Mouse (Mus musculus) monocyte, adult 5-6 weeks (primary cell): Measurements from ENCODE around the gene Tomm7. TPM values are rescaled to one million over a fixed set of nuclear protein-coding genes. Genes with fewer than 3 reads are reported as not detected.
"Not testable (repeated sequence)": the region's sequence is repeated elsewhere in the genome, so short reads cannot be mapped to it uniquely, and the experiment has no call there.

ENCODE experiments used
- ATAC-seq: fragments of 153-309, 156-312 bp; replicated peaks from 2 replicates; pipeline ENCODE4 v1.8.0; 2017; ENCODE audit warnings: mild to moderate bottlenecking; ENCODE audit not compliant: low TSS enrichment, insufficient number of reproducible peaks, severe bottlenecking, poor library complexity, low FRiP score
- total RNA-seq: library from RNA; stranded (forward); fragments of 200-1000, 200-491, 200-594 nt; gene quantifications from 3 replicates; pipeline ENCODE4 v1.2.3, GENCODE M21; 2017

The Tomm7 gene
- total RNA-seq, 1 experiment from 2014 or later: 196 TPM

DNA sequence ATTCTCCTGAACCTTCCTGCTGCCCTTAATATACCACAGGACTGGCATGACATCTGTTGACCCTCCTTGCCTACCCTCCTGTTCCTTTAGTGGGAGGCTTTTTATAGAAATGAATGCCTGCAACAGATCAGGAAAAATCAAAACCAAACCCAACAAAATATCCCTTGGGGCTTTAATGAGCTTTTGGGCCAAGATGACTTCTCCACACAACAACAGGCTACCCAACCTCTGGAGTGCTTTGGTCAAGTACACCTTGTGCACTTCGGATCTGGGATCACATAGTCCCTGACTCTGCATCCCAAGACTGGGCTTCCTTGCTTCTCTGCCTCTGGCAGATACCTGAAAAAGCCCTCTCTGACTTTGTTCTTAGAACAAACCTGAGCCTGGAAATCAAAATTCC is 12.2 kb upstream of the Tomm7 start:
- ATAC-seq: no peak

DNA sequence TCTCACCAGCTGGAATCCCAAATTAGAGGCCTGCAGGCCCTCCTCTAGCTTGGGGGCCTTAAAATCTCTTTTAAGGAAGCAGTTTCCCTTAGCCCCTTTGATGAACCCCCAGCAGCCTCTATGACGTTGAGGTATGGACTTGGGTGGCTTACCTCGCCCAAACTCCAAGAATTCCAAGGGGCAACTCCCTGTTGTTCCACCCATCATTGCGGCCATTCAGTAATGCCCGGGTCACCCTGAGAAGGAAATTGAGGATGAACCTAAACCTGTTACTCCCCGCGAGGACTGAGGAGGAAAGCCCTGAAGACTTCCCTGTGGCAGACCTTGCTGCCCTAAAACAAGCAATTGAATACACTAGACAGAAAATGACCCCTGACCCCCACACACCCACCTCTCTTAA is 11.5 kb upstream of the Tomm7 start:
- ATAC-seq: no peak

DNA sequence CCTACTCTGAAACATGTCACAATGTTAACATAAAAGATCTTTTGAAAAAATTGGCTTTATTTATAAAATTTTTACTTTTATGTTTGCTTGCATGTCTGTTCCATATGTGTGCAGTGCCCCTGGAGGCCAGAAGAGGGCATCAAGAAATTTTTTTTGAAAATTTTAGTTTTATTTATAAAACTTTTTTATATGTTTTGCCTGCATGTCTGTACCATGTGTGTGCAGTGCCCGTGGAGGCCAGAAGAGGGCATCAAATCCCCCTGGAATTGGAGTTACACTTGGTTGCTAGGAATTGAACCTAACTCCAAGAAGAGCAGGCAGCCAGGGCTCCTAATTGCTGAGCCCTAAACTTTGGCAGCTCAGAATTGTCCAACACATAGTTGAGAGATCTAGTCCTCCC is 9.0 kb upstream of the Tomm7 start:
- ATAC-seq: not testable (repeated sequence)

DNA sequence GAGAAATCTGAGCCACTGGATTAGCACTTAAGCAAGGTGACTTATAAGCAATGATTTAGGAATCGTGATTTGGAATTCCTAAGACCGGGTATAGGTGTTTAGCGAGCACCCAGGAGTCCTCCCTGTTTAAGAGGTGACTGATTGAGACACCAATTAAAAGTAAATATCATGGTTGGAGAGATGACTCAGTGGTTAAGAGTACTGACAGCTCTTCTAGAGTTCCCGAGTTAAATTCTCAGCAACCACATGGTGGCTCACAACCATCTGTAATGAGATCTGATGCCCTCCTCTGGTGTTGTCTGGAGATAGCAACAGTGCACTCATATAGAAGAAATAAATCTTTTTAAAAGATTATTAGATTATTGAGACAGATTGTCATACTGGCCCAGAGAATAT is 7.2 kb upstream of the Tomm7 start:
- ATAC-seq: not testable (repeated sequence)

DNA sequence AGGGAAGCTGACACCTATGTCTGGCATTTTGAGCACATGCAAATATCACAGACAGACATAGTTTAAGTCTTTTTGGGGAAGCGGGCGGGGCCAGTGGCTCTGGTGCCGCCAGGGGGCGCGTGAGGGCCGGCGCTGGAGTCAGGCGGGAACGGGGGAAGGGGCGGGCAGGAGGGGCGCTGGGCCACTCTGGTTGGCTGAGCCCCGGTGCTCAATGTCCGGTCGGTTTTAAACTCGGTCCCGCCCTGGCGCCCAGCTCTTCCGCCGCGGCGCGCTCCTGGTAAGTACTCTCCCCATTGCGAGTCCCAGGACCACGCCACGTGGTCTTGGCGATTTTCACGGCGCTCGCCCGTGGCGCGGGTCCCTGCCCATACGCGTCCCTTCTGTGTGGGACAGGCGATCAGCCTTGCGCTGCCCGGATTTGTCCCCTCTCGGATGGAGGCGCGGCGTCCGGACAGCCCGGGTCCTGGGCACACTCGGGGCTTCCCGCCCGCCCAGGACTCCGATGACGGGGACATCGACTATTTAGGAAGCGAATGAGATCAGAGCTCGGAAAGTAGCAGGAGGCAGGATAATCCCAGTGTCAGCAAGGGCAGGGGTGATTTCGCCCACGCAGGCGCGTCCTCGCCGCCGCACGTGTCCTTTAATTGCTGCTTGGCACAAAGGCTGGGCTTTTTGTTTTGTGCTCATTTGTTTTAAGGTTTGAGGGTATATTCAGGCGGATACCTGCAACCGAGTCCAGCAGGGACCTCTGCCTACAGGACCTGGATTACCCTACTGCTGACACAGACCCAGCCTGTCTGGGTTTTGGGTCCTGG is 6.6 kb upstream of the Tomm7 start:
- ATAC-seq: peak; percentile 82

DNA sequence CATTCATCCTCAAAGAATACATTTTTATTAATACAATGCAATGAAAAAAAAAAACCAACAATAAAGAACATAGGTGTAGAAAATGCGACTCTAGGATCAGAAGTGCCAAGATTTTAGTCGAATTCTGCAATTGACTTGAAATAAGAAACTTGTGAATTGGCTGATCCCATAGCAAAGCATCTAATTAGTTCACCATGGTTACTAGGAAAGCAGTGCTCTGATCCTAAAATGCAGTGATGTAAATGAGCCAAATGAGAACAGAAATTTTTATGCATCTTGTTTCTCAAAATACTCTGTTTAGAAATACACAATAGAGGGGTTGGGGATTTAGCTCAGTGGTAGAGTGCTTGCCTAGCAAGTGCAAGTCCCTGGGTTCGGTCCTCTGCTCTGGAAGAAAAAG is 1.2 kb upstream of the Tomm7 start:
- ATAC-seq: no peak

DNA sequence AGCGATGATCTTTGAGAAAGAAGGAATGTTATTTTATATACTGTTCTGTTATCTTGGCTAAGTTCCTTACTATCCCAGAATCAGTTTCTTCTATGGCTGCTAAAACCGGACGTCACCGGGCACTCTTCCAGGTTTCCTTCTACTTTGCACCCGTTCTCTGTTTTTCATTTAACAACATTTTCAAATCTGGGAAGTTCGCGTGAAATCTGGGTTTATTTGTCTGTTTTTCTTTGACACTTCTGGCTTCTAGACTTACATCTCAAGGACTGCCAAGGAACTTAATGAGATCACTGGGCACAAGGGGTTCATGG is 525 bp upstream of the Tomm7 start:
- no peak for ATAC-seq

DNA sequence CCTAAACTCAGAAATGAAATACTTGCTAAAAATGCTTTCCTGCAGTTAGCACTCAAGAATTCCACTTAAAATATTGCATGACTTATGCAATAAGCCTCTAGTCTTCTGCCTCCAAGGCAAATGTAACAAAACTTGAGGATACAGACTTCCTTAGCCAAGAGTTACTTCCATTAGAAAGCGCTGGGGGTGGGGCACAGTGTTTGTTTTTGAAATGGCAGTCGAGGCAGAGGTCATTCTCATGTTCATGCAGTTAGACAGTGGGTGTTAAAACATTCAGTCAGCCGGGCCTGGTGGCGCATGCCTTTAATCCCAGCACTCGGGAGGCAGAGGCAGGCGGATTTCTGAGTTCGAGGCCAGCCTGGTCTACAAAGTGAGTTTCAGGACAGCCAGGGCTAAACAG is 5.8 kb downstream of the Tomm7 start:
- ATAC-seq: no peak

DNA sequence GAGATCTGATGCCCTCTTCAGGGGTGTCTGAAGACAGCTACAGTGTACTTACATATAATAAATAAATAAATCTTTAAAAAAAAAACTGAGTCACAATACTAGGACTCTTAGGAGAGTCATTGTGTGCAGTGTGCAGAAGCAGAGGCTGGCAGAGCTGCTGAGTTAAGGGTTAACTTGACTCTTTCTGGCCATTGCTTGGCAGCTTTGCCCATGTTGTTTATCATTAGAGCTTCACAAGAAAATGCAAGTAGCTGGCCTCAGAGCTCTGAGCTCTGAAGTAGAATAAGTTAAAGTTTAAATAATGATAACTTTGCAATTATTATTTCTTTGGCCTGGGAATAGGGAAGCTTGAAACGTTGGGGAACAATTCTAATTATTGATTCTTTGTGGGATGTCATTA is 8.3 kb downstream of the Tomm7 start:
- not testable (repeated sequence) for ATAC-seq

DNA sequence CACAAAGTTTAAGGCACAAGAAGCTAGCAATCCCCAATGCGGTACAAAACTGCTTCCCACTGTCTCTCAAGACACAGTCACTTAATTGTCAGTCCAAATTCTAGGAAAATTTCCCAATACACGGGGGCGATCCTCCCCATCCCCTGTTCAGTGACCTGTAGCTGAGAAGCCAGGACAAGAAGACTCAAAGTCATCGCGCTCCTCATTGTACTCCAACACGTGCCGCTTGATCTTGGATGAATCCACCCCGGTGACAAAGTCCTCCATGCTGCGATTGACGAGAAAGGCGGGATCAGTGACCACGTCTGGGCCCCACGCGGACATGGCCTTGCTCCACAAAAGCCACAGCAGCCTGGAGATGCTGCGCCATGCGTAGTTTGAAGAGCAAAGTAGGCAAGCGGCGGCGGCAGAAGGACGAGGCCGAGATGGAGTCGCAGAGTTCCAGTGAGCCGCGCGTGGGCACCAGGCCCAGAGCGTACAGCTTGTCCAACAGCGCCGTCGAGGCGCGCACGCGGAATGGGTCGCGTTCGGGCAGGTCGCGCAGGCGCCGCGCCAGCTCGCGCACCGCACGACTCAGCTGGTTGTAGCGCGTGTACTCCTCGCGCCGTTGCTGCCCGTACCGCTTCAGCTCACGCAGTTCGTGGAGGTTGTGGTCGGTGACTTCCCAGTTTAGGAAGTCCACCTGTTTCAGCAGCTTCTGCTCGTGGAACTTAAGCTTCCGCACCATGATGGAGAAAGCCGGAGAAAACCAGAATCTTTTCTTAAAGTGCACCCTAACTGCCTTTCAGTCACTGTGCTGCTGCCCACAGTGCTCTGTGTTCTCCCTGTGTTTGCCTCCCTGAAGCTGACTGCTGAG is 12.8 kb downstream of the Tomm7 start:
- ATAC-seq: no peak

DNA sequence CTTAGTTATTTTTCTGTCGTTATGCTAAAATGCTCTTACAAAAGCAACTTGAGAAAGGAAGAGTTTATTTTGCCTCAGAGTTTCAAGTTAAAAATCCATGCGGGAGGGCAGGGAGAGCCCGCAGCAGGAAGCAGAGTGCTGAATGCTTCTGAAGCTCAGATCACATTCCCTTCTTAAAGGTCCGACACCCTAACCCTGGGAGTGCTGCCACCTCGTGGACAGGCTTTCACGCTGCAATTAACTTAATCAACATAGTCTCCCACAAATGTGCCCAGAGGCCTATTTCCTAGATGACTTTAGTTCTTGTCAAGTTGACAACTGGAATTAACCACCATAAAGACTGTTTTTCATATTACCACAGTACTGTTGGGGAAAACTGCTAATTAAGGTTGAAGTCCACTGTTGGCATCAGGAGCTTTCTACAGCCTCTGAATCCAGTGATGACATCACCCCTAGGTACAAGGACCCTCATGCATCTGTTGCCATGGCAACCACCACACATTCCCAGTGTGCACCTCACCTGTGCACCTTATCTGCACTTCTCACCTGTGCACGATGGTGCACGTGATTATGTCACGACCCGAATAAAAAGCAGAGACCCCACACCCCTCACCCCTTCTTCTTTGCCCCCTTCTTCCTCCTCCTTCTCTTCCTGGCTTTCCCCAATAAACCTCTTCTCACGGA is 17.5 kb downstream of the Tomm7 start:
- ATAC-seq: peak; percentile 80

DNA sequence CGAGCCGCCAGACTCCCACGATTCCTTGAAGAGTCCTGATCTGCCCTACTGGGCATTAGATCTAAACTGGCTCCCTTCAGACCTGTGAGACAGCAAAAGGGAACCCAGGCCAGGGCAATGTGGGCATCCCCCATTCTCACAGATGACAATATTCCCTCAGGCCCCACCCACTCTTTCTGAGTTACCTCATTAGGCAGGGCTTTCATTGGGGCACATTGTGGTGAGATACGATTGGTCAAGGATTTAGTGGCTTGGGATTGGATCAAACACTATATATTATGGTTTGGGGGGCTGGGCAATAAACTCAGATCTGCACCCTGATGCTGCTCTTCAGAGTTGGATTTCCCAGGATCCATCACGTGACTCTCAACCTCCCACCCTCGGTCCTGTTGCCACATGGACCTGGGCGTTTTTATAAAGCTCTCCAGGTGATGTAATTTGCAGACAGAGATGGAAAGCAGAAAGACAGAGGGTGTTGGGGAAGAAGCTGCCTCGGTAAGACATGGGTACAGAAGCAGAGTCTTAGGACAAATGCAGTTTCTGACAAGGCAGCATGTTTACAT is 19.7 kb downstream of the Tomm7 start:
- no peak for ATAC-seq

DNA sequence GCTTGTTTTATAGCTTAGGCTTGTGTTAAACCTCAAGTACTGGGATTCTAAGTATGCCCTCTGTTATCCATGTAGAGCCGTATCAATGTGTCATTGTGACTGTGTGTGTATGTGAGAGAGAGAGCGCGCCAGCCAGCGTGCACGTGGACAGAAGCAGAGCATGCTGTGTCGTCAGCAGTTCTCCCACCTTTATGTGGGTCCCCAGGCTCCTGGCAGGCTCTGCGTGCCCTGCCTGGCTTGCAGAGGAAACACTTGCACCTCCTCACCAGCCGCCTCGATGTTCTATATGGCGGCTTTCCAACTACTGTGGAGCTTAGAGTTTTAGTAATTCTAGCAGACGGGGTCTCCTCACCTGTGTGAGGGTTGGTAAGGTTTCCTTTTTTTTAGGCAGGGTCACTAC is 21.7 kb downstream of the Tomm7 start:
- no peak for ATAC-seq

DNA sequence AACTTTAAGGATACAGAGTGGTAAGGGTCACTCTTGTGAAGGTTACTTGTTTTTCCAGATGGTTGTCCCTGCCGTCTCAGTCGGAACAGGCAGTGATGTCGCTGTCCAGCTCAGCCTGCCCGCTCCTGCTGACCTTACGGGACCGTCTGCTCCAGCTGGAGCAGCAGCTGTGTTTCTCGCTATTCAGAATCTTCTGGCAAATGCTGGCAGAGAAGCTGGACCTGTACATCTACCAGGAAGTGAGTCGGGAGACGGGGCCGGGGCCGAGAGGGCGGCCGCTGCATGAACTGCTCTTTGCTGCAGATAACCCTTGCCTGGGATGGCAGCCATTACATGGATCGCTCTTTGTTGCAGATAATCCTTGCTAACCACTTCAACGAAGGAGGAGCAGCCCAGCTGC is 27.3 kb downstream of the Tomm7 start:
- ATAC-seq: no peak

DNA sequence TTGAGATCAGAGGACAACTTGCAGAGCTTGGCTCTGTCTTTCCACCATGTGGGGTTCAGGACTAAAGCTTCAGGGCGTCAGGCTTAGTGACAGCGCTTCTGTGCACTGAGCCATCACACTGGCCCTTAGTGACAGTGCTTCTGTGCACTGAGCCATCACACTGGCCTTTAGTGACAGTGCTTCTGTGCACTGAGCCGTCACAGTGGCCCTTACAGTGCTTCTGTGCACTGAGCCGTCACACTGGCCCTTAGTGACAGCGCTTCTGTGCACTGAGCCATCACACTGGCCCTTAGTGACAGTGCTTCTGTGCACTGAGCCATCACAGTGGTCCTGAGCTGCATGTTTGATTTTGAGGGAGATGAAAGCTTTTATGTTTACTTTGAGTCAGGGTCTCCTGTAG is 29.1 kb downstream of the Tomm7 start:
- no peak for ATAC-seq

DNA sequence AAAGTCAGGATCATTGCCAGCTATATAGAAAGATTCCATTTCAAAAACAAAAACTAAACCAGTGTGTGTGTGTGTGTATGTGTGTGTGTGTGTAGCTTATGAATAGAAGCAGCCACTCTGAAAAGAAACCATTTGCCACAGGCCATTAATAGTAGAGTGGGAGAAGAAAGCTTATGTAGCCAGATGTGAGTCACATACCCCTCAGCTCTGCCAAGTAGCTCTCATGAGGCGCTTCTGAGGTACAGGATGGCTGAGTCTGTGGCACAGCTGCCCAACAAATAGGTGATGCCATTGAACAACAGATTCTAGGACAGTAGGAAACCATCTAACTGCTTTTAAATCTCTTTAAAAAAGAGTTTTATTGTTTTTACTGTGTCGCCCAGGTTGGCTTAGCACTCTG is 51.2 kb downstream of the Tomm7 start:
- no peak for ATAC-seq

DNA sequence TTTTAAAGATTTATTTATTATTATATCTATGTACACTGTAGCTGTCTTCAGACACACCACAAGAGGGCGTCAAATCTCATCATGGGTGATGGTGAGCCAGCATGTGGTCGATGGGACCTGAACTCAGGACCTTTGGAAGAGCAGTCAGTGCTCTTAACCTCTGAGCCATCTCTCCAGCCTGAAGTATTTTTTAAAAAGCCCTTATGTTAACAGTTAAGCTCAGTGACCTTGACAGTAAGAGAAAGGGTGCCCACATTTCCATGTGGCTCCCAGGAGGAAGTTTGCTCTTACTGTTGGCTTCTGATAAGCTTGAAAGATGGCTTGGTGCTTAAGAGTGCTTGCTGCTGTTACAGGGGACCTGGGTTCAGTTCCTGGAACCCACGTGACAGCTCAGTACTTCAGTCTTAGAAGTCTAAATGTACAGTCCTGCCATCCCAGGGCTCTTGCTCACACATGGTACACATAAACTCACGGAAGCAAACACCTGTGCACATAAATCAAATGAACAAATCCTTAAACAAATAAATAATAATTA is 54.8 kb downstream of the Tomm7 start:
- ATAC-seq: no peak
